Mouse (Mus musculus): ENCODE measurements at regions not wholly inside any gene's neighbourhood (a gene's known extent, or its start where the extent isn't known, plus 50 kb on each side); places are given as distances from the start of the nearest gene placed in this dataset.
A peak's percentile ranks its signal among the peaks of the same experiment; 100 is the strongest.

DNA sequence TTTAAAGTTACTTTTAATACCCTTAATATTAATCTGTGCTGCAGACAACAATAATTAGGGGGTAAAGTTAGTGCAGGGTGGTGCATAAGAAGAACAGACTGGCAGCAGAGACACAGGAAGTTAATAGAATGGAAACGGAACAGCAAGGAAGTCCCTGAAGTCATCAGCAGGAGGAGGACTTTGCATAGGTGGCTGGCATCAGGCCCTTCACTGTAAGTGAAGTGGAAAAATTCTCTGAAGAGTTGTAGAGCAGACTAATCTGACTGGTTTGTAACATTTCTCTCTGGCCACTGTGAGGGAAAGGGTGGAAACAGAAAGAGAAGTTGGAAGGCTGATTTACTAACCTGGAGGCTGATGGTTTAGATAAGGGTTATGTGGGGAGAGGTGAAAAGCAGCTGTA is 195.5 kb upstream of the Prdm1 start:
- DNase-seq: no peak

DNA sequence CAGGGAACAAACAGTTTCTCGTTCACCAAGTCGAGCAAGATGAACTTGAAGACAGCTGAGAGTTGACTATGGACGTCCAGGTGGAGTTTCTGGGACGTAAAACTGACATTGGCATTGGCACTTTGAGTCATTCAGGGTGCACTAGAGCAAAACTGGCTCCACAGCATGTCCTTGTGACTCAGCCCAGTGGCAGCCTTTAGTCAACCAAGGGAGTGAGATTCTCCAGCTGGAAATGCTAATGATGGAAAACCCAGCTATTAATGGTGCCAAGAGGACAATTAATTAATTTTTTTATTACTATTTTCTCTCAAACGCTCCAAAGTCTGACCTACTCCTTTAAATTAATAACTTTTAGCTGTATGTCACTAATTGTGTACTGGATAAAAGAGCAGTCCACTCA is 195.0 kb upstream of the Prdm1 start:
- DNase-seq: no peak

DNA sequence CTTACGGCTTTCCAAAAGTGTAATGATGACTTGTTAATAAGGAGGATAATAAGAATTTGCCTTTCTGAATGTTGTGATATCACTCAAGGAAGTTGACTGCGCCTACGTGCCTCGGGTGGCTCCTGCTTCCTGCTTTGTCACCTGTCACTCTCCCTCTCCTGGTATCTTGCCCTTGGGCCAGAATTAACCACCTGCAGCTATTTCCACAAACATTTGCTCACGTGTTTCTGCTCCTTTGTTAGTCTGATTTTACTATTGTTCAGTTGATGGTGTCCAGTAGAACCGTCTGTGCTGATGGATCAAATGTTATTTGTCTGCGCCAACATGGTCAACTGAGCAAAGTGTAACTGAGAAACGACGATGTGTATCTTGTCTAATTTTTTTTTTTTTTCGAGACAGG is 193.4 kb upstream of the Prdm1 start:
- DNase-seq: no peak

GRCm38 (mm10) chr10:44716612-44717011 is 188.3 kb upstream of the Prdm1 start:
- DNase-seq: no peak

DNA sequence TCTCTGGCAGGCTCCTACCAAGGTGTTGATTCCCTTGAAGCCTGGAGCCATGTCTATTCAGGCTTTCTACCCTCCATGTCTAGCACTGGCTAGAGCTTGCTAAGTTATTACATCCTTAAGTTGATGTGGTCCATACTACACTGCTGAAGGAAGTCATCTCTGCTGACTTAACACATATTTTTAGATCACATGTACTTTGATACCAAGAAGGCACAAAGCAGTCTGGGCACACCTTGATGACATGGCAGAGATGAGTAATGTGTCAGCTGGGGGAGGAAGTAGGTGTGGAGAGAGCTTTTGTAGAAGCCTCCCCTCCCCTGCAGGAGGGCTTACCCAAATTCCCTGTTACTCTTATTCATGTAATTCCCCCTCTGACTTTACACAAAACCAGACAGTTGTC is 187.6 kb upstream of the Prdm1 start:
- DNase-seq: no peak

GRCm38 (mm10) chr10:44708830-44709229 is 180.5 kb upstream of the Prdm1 start:
- DNase-seq: no peak

- DNase-seq: no peak
Observed at GRCm38 (mm10) chr10:44704143-44704542, 175.8 kb upstream of the Prdm1 start.

GRCm38 (mm10) chr10:44702108-44702507 is 173.8 kb upstream of the Prdm1 start:
- no peak for DNase-seq

- no peak for DNase-seq
Observed at GRCm38 (mm10) chr10:44699988-44700537, 171.8 kb upstream of the Prdm1 start.

DNA sequence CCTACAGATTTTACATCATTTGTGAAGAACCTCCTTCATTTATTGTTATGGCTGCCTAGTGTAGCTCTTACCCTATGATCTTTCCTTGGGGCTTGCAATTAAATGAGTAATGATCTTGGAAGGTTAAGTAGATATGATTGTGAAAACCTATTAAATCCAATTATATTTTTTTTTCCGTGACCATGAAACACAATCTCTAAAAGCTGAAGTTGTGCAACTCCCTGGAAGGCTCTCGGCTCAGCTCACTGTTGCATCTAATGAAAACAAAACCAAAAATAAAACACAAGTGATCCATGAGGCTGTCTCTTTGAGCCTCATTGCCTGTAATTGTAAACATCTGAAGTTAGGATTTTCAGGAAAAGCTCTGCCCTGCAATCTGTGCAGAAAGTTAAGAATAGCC is 169.7 kb upstream of the Prdm1 start:
- no peak for DNase-seq

DNA sequence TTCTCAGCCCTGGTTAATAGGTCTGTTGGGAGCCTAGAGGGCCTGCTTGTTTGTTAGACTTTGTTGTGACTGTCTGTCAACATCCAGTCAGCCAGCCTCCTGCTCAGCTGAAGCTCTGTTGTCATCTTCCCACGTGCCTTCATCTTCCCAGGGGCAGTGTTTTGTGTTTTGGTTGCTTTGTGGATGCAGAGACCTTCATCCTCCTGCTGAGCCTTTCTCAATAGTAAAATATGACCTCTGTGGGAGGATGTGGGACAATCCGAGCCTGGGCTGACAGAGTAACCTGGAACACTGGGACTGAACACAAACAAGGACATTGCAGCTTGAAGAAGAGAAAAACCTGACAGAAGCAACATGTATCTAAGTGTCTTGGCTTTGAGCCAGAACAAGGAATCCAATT is 168.7 kb upstream of the Prdm1 start:
- DNase-seq: no peak

DNA sequence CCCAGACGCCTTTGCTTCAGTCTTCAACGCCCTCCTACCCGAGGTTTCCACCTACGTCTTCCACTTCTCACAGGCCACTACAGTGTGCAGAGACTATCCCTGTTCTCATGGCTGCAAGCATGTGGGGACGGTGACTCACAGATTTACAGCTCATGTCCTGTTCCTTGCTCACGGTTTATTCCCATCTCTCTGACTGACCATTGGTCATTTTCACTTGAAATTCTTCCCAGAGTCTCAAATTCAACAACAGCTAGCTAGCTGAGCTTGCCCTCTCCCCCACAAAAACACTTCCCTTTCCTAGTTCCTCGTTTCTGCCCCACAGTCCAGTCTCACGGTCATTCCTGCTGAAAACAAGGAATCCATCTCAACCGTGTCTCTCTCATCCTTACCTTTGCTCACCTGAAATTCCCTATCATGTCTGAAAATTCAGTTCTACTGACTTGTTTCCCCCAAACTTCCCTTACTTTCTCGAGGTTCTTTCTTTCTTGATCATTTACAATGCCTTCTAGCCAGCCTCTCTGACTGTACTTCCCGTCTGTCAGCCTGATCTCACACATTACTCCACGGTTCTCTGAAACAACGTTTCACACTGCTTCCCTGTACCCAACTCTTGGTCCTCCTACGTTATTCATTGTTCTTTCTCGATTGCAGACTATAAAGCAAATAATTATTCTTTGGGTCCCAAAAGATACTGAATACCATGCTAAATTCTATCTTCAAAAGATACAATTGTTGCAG is 163.5 kb upstream of the Prdm1 start:
- no peak for DNase-seq

DNA sequence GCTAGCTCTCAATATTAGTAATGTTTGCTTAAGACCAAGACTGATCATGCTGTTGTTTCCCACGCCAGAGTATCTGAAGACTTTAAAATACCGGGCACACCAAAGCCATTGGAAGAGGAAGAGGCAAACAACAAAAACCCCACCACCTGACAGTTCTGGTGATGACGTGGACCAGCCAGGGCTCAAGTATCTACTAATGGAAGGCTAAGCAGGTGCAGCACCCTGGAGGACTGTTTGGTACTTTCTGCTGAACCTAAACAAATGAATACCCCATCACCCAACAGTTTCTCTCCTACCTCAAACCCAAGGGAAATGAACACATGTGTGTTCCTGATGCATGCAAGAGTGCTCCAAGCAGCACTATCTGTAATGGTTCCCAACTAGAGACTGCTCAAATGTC is 160.3 kb upstream of the Prdm1 start:
- DNase-seq: no peak

DNA sequence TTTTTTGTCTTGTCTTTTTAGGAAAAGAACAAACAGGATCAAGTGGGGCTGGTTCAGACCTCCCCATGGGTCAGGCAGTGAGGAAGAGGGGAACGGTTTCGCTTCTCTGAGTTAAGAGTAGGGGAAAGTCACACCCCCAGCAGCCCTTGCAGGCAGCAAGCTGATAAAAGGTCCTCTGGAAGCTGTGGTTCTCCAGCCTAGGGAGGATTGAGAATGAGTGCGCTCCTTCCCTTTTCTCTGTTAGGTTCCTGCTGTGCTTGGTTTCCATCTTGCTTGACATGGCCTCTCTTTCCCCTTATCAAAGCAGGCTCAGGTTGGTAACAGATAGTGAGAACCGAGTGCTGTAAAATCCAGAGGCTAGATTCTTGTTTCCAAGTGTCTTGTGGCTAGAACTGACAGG is 157.8 kb upstream of the Prdm1 start:
- DNase-seq: no peak

DNA sequence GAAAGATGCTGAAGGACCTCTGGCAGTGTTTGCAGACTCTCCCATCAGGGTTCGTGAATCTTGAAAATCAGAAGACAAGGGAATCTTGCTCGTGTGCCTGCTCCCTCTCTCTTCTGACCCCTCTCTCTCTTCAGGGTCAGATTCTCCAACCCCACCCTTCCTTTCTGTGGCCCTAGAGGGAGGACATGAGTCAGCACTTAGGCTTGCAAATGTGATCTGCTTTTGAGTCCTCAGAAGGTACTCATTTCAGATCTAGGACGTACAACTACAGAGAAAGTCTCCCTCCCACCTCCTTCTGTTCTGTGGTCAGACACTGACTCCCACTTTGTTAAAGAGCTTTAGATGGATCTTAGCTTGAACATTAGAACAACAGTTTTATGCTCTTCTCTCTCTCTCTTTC is 156.9 kb upstream of the Prdm1 start:
- DNase-seq: no peak

DNA sequence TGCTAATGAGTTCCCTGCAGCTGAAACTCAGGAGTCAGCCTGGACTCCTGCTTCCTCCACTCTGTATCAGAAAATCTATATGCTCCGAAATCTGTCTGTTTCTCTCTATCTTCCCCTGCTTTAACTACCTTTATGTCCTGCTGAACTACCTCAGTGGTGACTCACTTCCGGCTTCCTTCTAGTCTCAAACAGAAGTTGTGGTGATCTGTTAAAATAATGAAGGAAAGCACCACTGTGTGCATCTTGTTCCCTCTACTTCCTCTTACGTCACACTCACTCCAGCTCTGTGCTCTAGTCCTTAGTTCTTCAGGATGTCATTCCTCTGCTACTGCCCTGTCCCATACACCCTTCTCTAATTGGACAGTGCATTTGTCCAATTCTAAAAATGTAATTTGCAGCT is 148.2 kb upstream of the Prdm1 start:
- DNase-seq: no peak

GRCm38 (mm10) chr10:44665509-44666144 is 137.3 kb upstream of the Prdm1 start:
- DNase-seq: no peak

GRCm38 (mm10) chr10:44659499-44659898 is 131.2 kb upstream of the Prdm1 start:
- DNase-seq: no peak

DNA sequence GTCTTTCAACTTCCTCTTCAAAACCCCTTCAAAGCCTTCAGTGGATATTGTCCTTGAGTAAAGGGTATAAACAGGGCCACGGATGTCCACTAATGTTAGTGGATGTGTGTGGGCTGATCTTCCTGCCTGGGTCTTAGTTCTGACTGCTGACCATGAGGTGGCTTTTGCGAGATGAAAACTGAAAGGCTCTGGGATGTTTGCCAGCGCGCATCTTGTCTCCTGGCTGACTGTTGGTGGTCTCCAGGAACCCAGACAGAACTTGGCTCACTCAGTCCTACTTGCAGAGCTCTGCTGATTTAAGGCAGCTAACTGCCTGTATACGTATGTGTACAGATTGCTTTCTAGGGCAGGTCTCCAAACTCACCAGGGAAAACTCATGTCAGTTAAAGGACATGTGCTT is 125.5 kb upstream of the Prdm1 start:
- DNase-seq: peak; percentile 20 to 57

GRCm38 (mm10) chr10:44647021-44647420 is 118.7 kb upstream of the Prdm1 start:
- no peak for DNase-seq

DNA sequence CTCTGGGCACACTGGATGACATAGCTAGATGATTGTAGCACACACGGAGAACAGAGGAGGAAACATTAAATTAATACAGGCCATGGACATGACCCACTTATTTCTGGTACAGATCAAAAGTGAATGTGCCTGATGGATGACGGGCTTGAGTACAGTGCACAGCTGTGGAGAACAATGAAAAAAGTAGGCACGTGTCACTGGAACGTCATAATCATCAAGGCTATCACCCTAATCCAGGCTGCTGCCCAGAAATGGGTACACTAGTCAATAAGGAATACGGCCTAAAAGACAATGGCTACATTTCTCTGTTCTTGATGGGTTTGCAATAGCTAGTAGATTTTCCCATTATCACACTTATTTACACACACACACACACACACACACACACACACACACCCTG is 118.3 kb upstream of the Prdm1 start:
- DNase-seq: no peak

GRCm38 (mm10) chr10:44641616-44642015 is 113.3 kb upstream of the Prdm1 start:
- no peak for DNase-seq

DNA sequence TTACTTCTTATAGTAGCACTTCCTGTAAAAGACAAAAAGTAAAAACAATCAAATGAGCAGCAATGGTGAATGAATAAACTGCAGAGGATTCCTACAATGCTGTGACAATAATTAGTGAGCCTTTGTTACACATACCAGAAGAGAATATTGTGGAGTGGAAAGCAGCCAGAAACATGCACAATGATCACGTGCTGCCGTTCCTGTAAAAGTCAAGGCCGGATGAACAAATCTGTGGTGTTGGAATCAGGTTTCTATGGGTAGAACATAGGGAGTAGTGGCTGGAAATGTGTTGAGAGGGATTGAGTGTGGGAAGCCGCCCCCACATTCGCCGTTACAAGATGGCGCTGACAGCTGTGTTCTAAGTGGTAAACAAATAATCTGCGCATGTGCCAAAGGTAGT is 112.3 kb upstream of the Prdm1 start:
- DNase-seq: no peak

- no peak for DNase-seq
Observed at GRCm38 (mm10) chr10:44638678-44639077, 110.4 kb upstream of the Prdm1 start.

DNA sequence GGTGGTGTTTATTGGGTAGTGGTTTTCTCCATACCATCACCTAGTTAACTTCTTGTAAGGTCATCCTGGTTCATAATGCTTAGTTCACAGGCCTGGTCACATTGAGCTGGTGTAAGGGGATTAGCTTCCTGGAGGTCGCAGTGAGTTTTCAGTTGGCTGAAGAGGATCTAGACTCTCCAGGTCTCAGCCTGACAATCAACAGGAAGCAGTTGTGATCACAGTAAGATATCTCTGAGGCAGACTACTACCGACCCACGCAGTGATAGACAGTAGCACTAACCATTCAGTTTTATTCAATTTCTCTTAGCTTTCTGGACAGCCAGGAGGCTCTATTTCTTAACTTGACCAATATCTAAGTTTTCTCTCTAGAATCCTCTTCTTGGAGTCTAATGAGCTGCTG is 108.5 kb upstream of the Prdm1 start:
- no peak for DNase-seq
